Mouse (Mus musculus): ENCODE results near the gene Bcar3.

GRCm38 (mm10) chr3:122428325-122428821 lies 134.4 kb downstream of the Bcar3 start:
- TF ChIP-seq POLR2A (IDR thresholded peaks at IDR 0.05; ENCODE audit: control insufficient read depth, extremely low read depth, insufficient read depth, low read length, poor library complexity) (no peak), CTCF (IDR thresholded peaks at IDR 0.05; ENCODE audit: borderline replicate concordance, control insufficient read depth, extremely low read depth, insufficient read depth, low read length, poor library complexity) (no peak)
